Comparison of ENCODE assay signal across 19 mouse cellular contexts in genomic region chr12:10127995-10128573, GRCm38 (mm10).
A peak's percentile ranks its signal among the peaks of the same experiment; 100 is the strongest.
DNase-seq lines count a peak whose midpoint lies in the region; ATAC-seq lines count a peak whose summit lies in the region.
"Had no signal": no experiment of that assay in that cellular context is flagged by ENCODE, and none has a peak within 500 bp of the region (broad histone marks: within the 10 kb centered on the region; RNA-seq: fewer than 3 reads in every experiment).

No protein-coding gene starts in this region.

- H3K4me3 ChIP-seq in kidney, embryonic 14.5 days (ENCODE audit: low read length), result no peak overlapping the region
- H3K4me3 ChIP-seq in midbrain, embryonic 13.5 days (replicated peaks), result no peak overlapping the region
- H3K4me3 ChIP-seq in midbrain, embryonic 10.5 days, result no peak overlapping the region
- no peak overlapping the region for H3K4me3 ChIP-seq in intestine, embryonic 15.5 days (replicated peaks)
- H3K4me3 ChIP-seq: embryonic facial prominence, embryonic 12.5 days; hindbrain, embryonic 13.5 days; limb, embryonic 13.5 days; liver, embryonic 13.5 days; neural tube, embryonic 13.5 days had no signal

- H3K9me3 ChIP-seq in kidney, embryonic 14.5 days (ENCODE audit: control insufficient read depth, low read length), result no peaks in the 10 kb centered on the region
- H3K9me3 ChIP-seq in midbrain, embryonic 13.5 days, result no peaks in the 10 kb centered on the region
- H3K9me3 ChIP-seq in midbrain, embryonic 10.5 days (replicated peaks), result no peaks in the 10 kb centered on the region
- H3K9me3 ChIP-seq in intestine, embryonic 15.5 days, result no peaks in the 10 kb centered on the region
- H3K9me3 ChIP-seq: embryonic facial prominence, embryonic 12.5 days; hindbrain, embryonic 13.5 days; limb, embryonic 13.5 days; liver, embryonic 13.5 days; neural tube, embryonic 13.5 days had no signal

- no peak overlapping the region for H3K9ac ChIP-seq in kidney, embryonic 14.5 days (ENCODE audit: low read depth, low read length)
- no peak overlapping the region for H3K9ac ChIP-seq in midbrain, embryonic 13.5 days (replicated peaks)
- no peak overlapping the region for H3K9ac ChIP-seq in intestine, embryonic 15.5 days
- H3K9ac ChIP-seq: embryonic facial prominence, embryonic 12.5 days; hindbrain, embryonic 13.5 days; limb, embryonic 13.5 days; liver, embryonic 13.5 days; neural tube, embryonic 13.5 days had no signal

- peak; percentile 85 for ATAC-seq in kidney, embryonic 14.5 days (ENCODE audit: low FRiP score, low TSS enrichment)
- peak; percentile 73; the same call in 1 of the 2 replicates for ATAC-seq in midbrain, embryonic 13.5 days
- peak; percentile 93 for ATAC-seq in intestine, embryonic 15.5 days
- ATAC-seq: inflammation-experienced regulatory T-cells, adult 6 months had no signal

- no peak overlapping the region for H3K4me2 ChIP-seq in kidney, embryonic 14.5 days (replicated peaks; ENCODE audit: low read depth, low read length)
- no peak overlapping the region for H3K4me2 ChIP-seq in midbrain, embryonic 13.5 days (replicated peaks)
- no peak overlapping the region for H3K4me2 ChIP-seq in intestine, embryonic 15.5 days (replicated peaks)
- H3K4me2 ChIP-seq: embryonic facial prominence, embryonic 12.5 days; heart, embryonic 11.5 days; hindbrain, embryonic 13.5 days; limb, embryonic 13.5 days; liver, embryonic 13.5 days; neural tube, embryonic 13.5 days had no signal

- H3K27me3 ChIP-seq in kidney, embryonic 14.5 days (ENCODE audit: control insufficient read depth, insufficient read depth, low read length), result no peaks in the 10 kb centered on the region
- no peaks in the 10 kb centered on the region for H3K27me3 ChIP-seq in midbrain, embryonic 13.5 days
- no peaks in the 10 kb centered on the region for H3K27me3 ChIP-seq in midbrain, embryonic 10.5 days (ENCODE audit: low read depth, poor library complexity, severe bottlenecking)
- H3K27me3 ChIP-seq in intestine, embryonic 15.5 days (replicated peaks), result no peaks in the 10 kb centered on the region
- H3K27me3 ChIP-seq: embryonic facial prominence, embryonic 12.5 days; hindbrain, embryonic 13.5 days; limb, embryonic 13.5 days; liver, embryonic 13.5 days; neural tube, embryonic 13.5 days; Patski had no signal

- H3K4me1 ChIP-seq in kidney, embryonic 14.5 days (ENCODE audit: control insufficient read depth, insufficient read depth, low read length), result peaks cover 4% of the 10 kb centered on the region; the same call in 1 of the 2 replicates
- no peaks in the 10 kb centered on the region for H3K4me1 ChIP-seq in midbrain, embryonic 13.5 days (replicated peaks)
- H3K4me1 ChIP-seq in midbrain, embryonic 10.5 days, result no peaks in the 10 kb centered on the region
- H3K4me1 ChIP-seq in intestine, embryonic 15.5 days (replicated peaks), result no peaks in the 10 kb centered on the region
- H3K4me1 ChIP-seq: hindbrain, embryonic 13.5 days; liver, embryonic 13.5 days; neural tube, embryonic 13.5 days had no signal

- no peaks in the 10 kb centered on the region for H3K36me3 ChIP-seq in kidney, embryonic 14.5 days (ENCODE audit: control insufficient read depth, insufficient read depth, low read length)
- no peaks in the 10 kb centered on the region for H3K36me3 ChIP-seq in midbrain, embryonic 13.5 days
- H3K36me3 ChIP-seq in midbrain, embryonic 10.5 days, result no peaks in the 10 kb centered on the region
- H3K36me3 ChIP-seq in intestine, embryonic 15.5 days, result no peaks in the 10 kb centered on the region
- H3K36me3 ChIP-seq: embryonic facial prominence, embryonic 12.5 days; hindbrain, embryonic 13.5 days; limb, embryonic 13.5 days; liver, embryonic 13.5 days; neural tube, embryonic 13.5 days had no signal

- H3K27ac ChIP-seq in kidney, embryonic 14.5 days (ENCODE audit: low read depth, low read length), result no peak overlapping the region
- no peak overlapping the region for H3K27ac ChIP-seq in midbrain, embryonic 13.5 days
- H3K27ac ChIP-seq in midbrain, embryonic 10.5 days (replicated peaks), result no peak overlapping the region
- no peak overlapping the region for H3K27ac ChIP-seq in intestine, embryonic 15.5 days
- H3K27ac ChIP-seq: embryonic facial prominence, embryonic 12.5 days; hindbrain, embryonic 13.5 days; limb, embryonic 13.5 days; liver, embryonic 13.5 days; neural tube, embryonic 13.5 days had no signal

- 18% methylated on average over 3 of the region's 3 CpGs for WGBS in kidney, embryonic 14.5 days
- WGBS in midbrain, embryonic 13.5 days, result 60% methylated on average over 3 of the region's 3 CpGs
- 57% methylated on average over 3 of the region's 3 CpGs for WGBS in midbrain, embryonic 10.5 days
- 30% methylated on average over 3 of the region's 3 CpGs for WGBS in intestine, embryonic 15.5 days

- no peak for DNase-seq in kidney, adult 11 months
- DNase-seq in midbrain, embryonic 10.5 days (ENCODE audit: low spot score), result no peak
- DNase-seq in yolk sac, embryonic 10.5 days (ENCODE audit: low spot score), result peak; percentile 11
- DNase-seq in natural killer cell, adult 2 months (ENCODE audit: low spot score in 2 of 2), result no peak
- DNase-seq: adrenal gland, adult 8-10 months; cerebellum, postnatal 14 days; heart, postnatal 10 days; liver, embryonic 13.5 days; thymus, postnatal 25 days had no signal
